Comparison of ENCODE assay signal across 8 mouse cellular contexts in genomic region chr7:48750164-48750809, GRCm38 (mm10). TPM values are rescaled to one million over a fixed set of nuclear protein-coding genes. Genes with fewer than 3 reads are reported as not detected.
DNase-seq lines count a peak whose midpoint lies in the region; ATAC-seq and TF ChIP-seq lines count a peak whose summit lies in the region.

No protein-coding gene starts in this region.

- no peaks in the 10 kb centered on the region for H3K9me3 ChIP-seq in heart, postnatal 0 days (replicated peaks; ENCODE audit: control insufficient read depth, low read length)
- no peaks in the 10 kb centered on the region for H3K9me3 ChIP-seq in hindbrain, embryonic 14.5 days (ENCODE audit: control insufficient read depth, low read length)
- H3K9me3 ChIP-seq in midbrain, embryonic 16.5 days (replicated peaks; ENCODE audit: control insufficient read depth, low read length, poor library complexity, severe bottlenecking), result no peaks in the 10 kb centered on the region

- H3K4me1 ChIP-seq in heart, postnatal 0 days (ENCODE audit: control insufficient read depth, insufficient read depth), result 0 out of 2 replicates have a peak, but pooled peaks cover 5% of the 10 kb centered on the region
- no peaks in the 10 kb centered on the region for H3K4me1 ChIP-seq in hindbrain, embryonic 14.5 days (replicated peaks; ENCODE audit: control insufficient read depth, insufficient read depth, low read length)
- H3K4me1 ChIP-seq in midbrain, embryonic 16.5 days (ENCODE audit: control insufficient read depth, insufficient read depth, low read length), result peaks cover 5% of the 10 kb centered on the region; the same call in 1 of the 2 replicates

- 65% methylated on average over 8 of the region's 8 CpGs for WGBS in heart, postnatal 0 days
- 66% methylated on average over 8 of the region's 8 CpGs for WGBS in hindbrain, embryonic 14.5 days
- 73% methylated on average over 8 of the region's 8 CpGs for WGBS in midbrain, embryonic 16.5 days

- H3K36me3 ChIP-seq in heart, postnatal 0 days (replicated peaks; ENCODE audit: control insufficient read depth, insufficient read depth, low read length), result no peaks in the 10 kb centered on the region
- H3K36me3 ChIP-seq in hindbrain, embryonic 14.5 days (replicated peaks; ENCODE audit: control insufficient read depth, insufficient read depth), result no peaks in the 10 kb centered on the region
- H3K36me3 ChIP-seq in midbrain, embryonic 16.5 days (ENCODE audit: control insufficient read depth, insufficient read depth, low read length), result no peaks in the 10 kb centered on the region

- TF ChIP-seq CTCF in heart, postnatal 0 days (IDR thresholded peaks at IDR 0.05; ENCODE audit: low read depth), result no peak
- TF ChIP-seq CTCF in brain, embryonic 14.5 days (IDR thresholded peaks at IDR 0.05; ENCODE audit: borderline replicate concordance, extremely low read depth, insufficient read depth, insufficient read length), result no peak

- DNase-seq in heart, postnatal 0 days (ENCODE audit: low spot score), result no peak
- no peak for DNase-seq in heart, postnatal 36 days
- peak; percentile 7 for DNase-seq in brain, embryonic 14.5 days (ENCODE audit: low read depth)
- no peak for DNase-seq in hindbrain, embryonic 14.5 days (ENCODE audit: low spot score)
- peak; percentile 8 for DNase-seq in liver
- no peak for DNase-seq in embryo, embryonic 11 days
- DNase-seq in frontal cortex, adult 2 months (ENCODE audit: extremely low spot score in 1 of 2, low spot score in 1 of 2), result no peak

- no peak overlapping the region for H3K9ac ChIP-seq in heart, postnatal 0 days (replicated peaks; ENCODE audit: low read depth, low read length)
- no peak overlapping the region for H3K9ac ChIP-seq in hindbrain, embryonic 14.5 days
- H3K9ac ChIP-seq in midbrain, embryonic 16.5 days (ENCODE audit: low read depth, low read length), result no peak overlapping the region

- no peak overlapping the region for H3K4me3 ChIP-seq in heart, postnatal 0 days (ENCODE audit: low read depth, low read length)
- no peak overlapping the region for H3K4me3 ChIP-seq in hindbrain, embryonic 14.5 days (replicated peaks; ENCODE audit: low read length)
- no peak overlapping the region for H3K4me3 ChIP-seq in midbrain, embryonic 16.5 days (ENCODE audit: low read depth, low read length)

- H3K27me3 ChIP-seq in heart, postnatal 0 days (ENCODE audit: control insufficient read depth, insufficient read depth, low read length), result no peaks in the 10 kb centered on the region
- no peaks in the 10 kb centered on the region for H3K27me3 ChIP-seq in hindbrain, embryonic 14.5 days (ENCODE audit: control insufficient read depth, insufficient read depth, low read length)
- H3K27me3 ChIP-seq in midbrain, embryonic 16.5 days (ENCODE audit: control insufficient read depth, insufficient read depth, low read depth, low read length), result no peaks in the 10 kb centered on the region

- no peak for TF ChIP-seq POLR2A in brain, embryonic 14.5 days (IDR thresholded peaks at IDR 0.05; ENCODE audit: borderline replicate concordance, extremely low read depth, insufficient read depth, insufficient read length, poor library complexity, severe bottlenecking)

- no peak for ATAC-seq in heart, postnatal 0 days (ENCODE audit: insufficient read depth, low read depth)
- ATAC-seq in hindbrain, embryonic 14.5 days (ENCODE audit: low FRiP score), result 0 out of 2 replicates have a peak, but pooled peaks have one; percentile 12
- ATAC-seq in midbrain, embryonic 16.5 days, result peak; percentile 56

- intact Hi-C loops in heart, postnatal 36 days (cut with DNase I), result loop anchor here (1.0 to 5.0 kb wide), 4 partner anchors 37 to 371 kb away; partner anchors contain the start of gene Zdhhc13

- H3K4me2 ChIP-seq in heart, postnatal 0 days (ENCODE audit: low read depth, low read length), result peak overlapping the region; percentile 95; the same call in 1 of the 2 replicates
- H3K4me2 ChIP-seq in hindbrain, embryonic 14.5 days (replicated peaks), result peak overlapping the region; percentile 62
- no peak overlapping the region; the same call in 1 of the 2 replicates for H3K4me2 ChIP-seq in midbrain, embryonic 16.5 days (ENCODE audit: low read length)

- TF ChIP-seq EP300 in heart, postnatal 0 days (IDR thresholded peaks at IDR 0.05; ENCODE audit: low read depth), result no peak

- no peak overlapping the region for H3K27ac ChIP-seq in heart, postnatal 0 days (ENCODE audit: low read depth)
- no peak overlapping the region for H3K27ac ChIP-seq in hindbrain, embryonic 14.5 days
- H3K27ac ChIP-seq in midbrain, embryonic 16.5 days (ENCODE audit: low read length), result no peak overlapping the region

RNA-seq across cellular contexts. Expression of gene Zdhhc13, which starts 38.5 kb away (rescaled TPM):
- 51.6 and 58.5 TPM in 2 replicates for total RNA-seq in heart, postnatal 0 days (2014; rRNA removed; ENCODE audit: low replicate concordance)
- polyA plus RNA-seq in heart, postnatal 0 days (2015; fragmentation: Nextera tagmentation; extraction: Ambion mirVana), result 26.9 and 29.5 TPM in 2 replicates
- total RNA-seq in heart, postnatal 36 days (2021), result 10 to 100 TPM; 13.5 to 14.3 TPM
- 33.5 and 45.8 TPM in 2 replicates for polyA plus RNA-seq in brain, embryonic 14.5 days (2012; rRNA removed)
- 44.1 and 45.1 TPM in 2 replicates for polyA plus RNA-seq in hindbrain, embryonic 14.5 days (2014; fragmentation: Nextera tagmentation; extraction: Ambion mirVana)
- 38.8 and 40.9 TPM in 2 replicates for polyA plus RNA-seq in midbrain, embryonic 16.5 days (2015; fragmentation: Nextera tagmentation; extraction: Ambion mirVana)
- 23.7 and 26.7 TPM in 2 replicates for polyA plus RNA-seq in frontal cortex, adult 2 months (2012; rRNA removed)

Comparison
In these comparisons a context has a peak if more than half of its experiments do, and no peak if none do; other contexts are left out.
1. DNase-seq: peak in brain, embryonic 14.5 days (single experiment) and liver (single experiment); none in heart, postnatal 0 days (single experiment), heart, postnatal 36 days (0 of 2), hindbrain, embryonic 14.5 days (single experiment), embryo, embryonic 11 days (single experiment) and frontal cortex, adult 2 months (0 of 2).